Mouse (Mus musculus) liver, postnatal 0 days (tissue): Measurements from ENCODE around the gene Mks1. TPM values are rescaled to one million over a fixed set of nuclear protein-coding genes. Genes with fewer than 3 reads are reported as not detected.
A peak's percentile ranks its signal among the peaks of the same experiment; 100 is the strongest.

Source experiments
- ATAC-seq: fragments of 200-750 bp; cut with Nextera tagmentation; 2 replicates; pipeline ENCODE4 v1.8.0; 2017; ENCODE audit warnings: mild to moderate bottlenecking, moderate library complexity
- DNase-seq: peaks from one replicate; pipeline ENCODE4 v3.0.0-alpha.2; 2016
- H3K27ac ChIP-seq: fragments of 300-500 bp; sonication (generic); 2 replicates; pipeline ENCODE4 v1.5.1; 2014; ENCODE audit warnings: antibody characterized with exemption, moderate library complexity, mild to moderate bottlenecking, low read depth
- H3K27me3 ChIP-seq: fragments of 300-500 bp; sonication (generic); 2 replicates; pipeline ENCODE4 v1.6.1; 2014; ENCODE audit warnings: low read length, control low read depth, mixed read lengths; ENCODE audit not compliant: insufficient read depth
- H3K36me3 ChIP-seq: fragments of 300-500 bp; sonication (generic); replicated peaks from 2 replicates; pipeline ENCODE4 v1.6.1; 2014; ENCODE audit warnings: mild to moderate bottlenecking, control low read depth, low read length, moderate library complexity, mixed read lengths; ENCODE audit not compliant: insufficient read depth
- H3K4me1 ChIP-seq: fragments of 300-500 bp; sonication (generic); 2 replicates; pipeline ENCODE4 v1.6.1; 2014; ENCODE audit warnings: antibody characterized with exemption, mild to moderate bottlenecking, control low read depth; ENCODE audit not compliant: insufficient read depth
- H3K4me2 ChIP-seq: fragments of 300-500 bp; sonication (generic); 2 replicates; pipeline ENCODE4 v1.6.1; 2014; ENCODE audit warnings: low read depth, mild to moderate bottlenecking, low read length, moderate library complexity, mixed read lengths
- H3K4me3 ChIP-seq: fragments of 300-500 bp; sonication (generic); 2 replicates; pipeline ENCODE4 v1.5.1; 2014; ENCODE audit warnings: low read depth, low read length
- H3K9ac ChIP-seq: fragments of 300-500 bp; sonication (generic); replicated peaks from 2 replicates; pipeline ENCODE4 v1.6.1; 2014; ENCODE audit warnings: mild to moderate bottlenecking, moderate library complexity
- H3K9me3 ChIP-seq: fragments of 300-500 bp; sonication (generic); 2 replicates; pipeline ENCODE4 v1.6.1; 2016; ENCODE audit warnings: mild to moderate bottlenecking, control low read depth, low read length, mixed read lengths
- CTCF ChIP-seq: sonication (generic); IDR thresholded peaks from 2 replicates; pipeline ENCODE4 v1.5.1; 2016; ENCODE audit warnings: antibody characterized with exemption, low read depth
- EP300 ChIP-seq: IDR thresholded peaks from 2 replicates; pipeline ENCODE4 v1.6.1; 2016; ENCODE audit warnings: antibody characterized with exemption, low read depth, mild to moderate bottlenecking
- WGBS: fragments of 180-500 bp; shearing (Covaris S2); extraction: QIAGEN DNeasy Blood & Tissue Kit; methylation state at CpG from one replicate; pipeline ENCODE4 v1.1.7; 2014; ENCODE audit not compliant: insufficient replicate concordance; 5-methylcytosine and 5-hydroxymethylcytosine counted together
- polyA plus RNA-seq: library from polyadenylated mRNA; unstranded; fragments of >200 nt; fragmentation: Nextera tagmentation; extraction: Ambion mirVana; gene quantifications from 2 replicates; pipeline ENCODE4 v1.2.1, GENCODE M21; 2015

Mks1 gene
- polyA plus RNA-seq, 1 experiment from 2014 or later = 1.4 TPM

GRCm38 (mm10) chr11:87816707-87817442 lies 36.1 kb upstream of the Mks1 start:
- no peaks in the 10 kb centered on the region for H3K36me3 ChIP-seq
- ATAC-seq (no peak), DNase-seq (peak; percentile 41)
- peaks cover 9% of the 10 kb centered on the region for H3K27me3 ChIP-seq
- peak overlapping the region; percentile 21; the same call in 1 of the 2 replicates for H3K4me3 ChIP-seq
- TF ChIP-seq CTCF = peak; percentile 74
- no peak for TF ChIP-seq EP300
- H3K4me2 ChIP-seq = peak overlapping the region; percentile 64
- 5% methylated on average over 31 of the region's 31 CpGs for WGBS
- H3K9ac ChIP-seq = no peak overlapping the region
- H3K27ac ChIP-seq = no peak overlapping the region
- H3K4me1 ChIP-seq = no peaks in the 10 kb centered on the region
- H3K9me3 ChIP-seq = no peaks in the 10 kb centered on the region

DNA sequence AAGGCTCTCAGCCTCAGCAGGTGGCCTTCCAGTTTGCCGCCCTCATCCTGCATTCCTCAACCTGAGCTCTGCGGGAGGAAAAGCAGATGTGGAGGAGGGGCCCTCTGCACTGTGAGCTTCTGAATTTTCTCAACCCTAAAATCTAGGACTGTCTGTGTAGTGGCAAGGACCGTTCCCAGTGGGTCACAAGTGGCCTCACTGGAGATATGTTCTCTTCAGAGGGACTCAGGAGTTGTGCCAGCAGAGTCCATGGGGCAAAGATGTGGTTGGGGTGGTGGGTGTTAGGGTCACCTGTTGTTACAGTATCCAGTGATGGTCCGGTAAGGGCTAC lies 35.6 kb upstream of the Mks1 start:
- ATAC-seq = no peak
- Histone ChIP-seq H3K9me3 (no peaks in the 10 kb centered on the region), H3K9ac (no peak overlapping the region), H3K4me2 (peak overlapping the region; percentile 64), H3K36me3 (no peaks in the 10 kb centered on the region), H3K4me3 (peak overlapping the region; percentile 21; the same call in 1 of the 2 replicates), H3K27ac (no peak overlapping the region), H3K4me1 (no peaks in the 10 kb centered on the region), H3K27me3 (peaks cover 9% of the 10 kb centered on the region)
- WGBS = 33% methylated on average over 4 of the region's 4 CpGs
- DNase-seq = no peak
- TF ChIP-seq CTCF (no peak), EP300 (no peak)

- Histone ChIP-seq H3K4me3 (no peak overlapping the region), H3K36me3 (no peaks in the 10 kb centered on the region), H3K9ac (no peak overlapping the region), H3K9me3 (no peaks in the 10 kb centered on the region), H3K4me2 (no peak overlapping the region), H3K27me3 (peaks cover 4% of the 10 kb centered on the region; the same call in 1 of the 2 replicates), H3K27ac (no peak overlapping the region), H3K4me1 (no peaks in the 10 kb centered on the region)
- DNase-seq (no peak), ATAC-seq (no peak)
- 55% methylated on average over 5 of the region's 5 CpGs for WGBS
- TF ChIP-seq EP300 (no peak), CTCF (no peak)
Measured at GRCm38 (mm10) chr11:87821502-87821901, 31.5 kb upstream of the Mks1 start.

DNA sequence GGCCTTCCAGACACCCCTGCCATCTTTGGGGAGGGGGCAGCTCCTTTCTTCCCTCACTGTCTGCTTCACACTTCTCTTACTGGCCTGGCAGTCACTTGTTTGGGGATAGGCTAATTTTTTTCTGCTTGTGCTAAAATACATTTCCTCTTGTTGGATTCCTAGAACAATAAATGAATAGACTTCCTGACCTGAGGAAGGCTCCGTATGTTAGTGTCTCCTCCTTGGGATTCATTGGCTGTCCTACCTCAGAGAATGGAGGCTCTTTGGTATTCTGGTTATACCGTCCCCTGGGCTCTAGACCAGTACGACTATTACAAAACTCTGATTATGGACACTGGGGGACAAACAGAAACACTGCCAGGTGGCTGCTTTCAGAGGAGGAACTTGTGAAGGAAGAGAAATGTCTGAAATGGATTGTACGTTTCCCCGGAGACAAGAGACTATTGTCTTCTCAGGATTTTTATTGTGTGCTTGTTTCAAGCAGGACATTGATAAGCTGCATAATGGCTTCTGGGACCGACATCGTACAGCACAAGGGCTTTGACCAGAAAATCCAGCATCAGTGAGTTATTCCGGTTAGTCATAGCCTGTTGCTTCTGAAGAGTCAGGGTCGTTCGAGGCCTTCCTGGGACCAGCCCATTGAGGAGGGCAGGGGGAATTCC lies 24.6 kb upstream of the Mks1 start, which contains the start of gene Lpo:
Gene Lpo (minus strand): TSS at position 51 of the 662 bp plus-strand sequence.
- no peak for TF ChIP-seq CTCF
- no peak for TF ChIP-seq EP300
- no peak within 1 kb of the TSS for H3K27ac ChIP-seq
- 63% methylated on average over 10 of the region's 10 CpGs for WGBS
- H3K9ac ChIP-seq = no peak within 1 kb of the TSS
- ATAC-seq (no peak), DNase-seq (no peak)
- H3K4me3 ChIP-seq = no peak within 1 kb of the TSS
- H3K4me2 ChIP-seq = no peak within 1 kb of the TSS
- H3K36me3 ChIP-seq = no peaks in the 10 kb centered on the region
- H3K4me1 ChIP-seq = no peaks in the 10 kb centered on the region
- no peaks in the 10 kb centered on the region for H3K9me3 ChIP-seq
- no peaks in the 10 kb centered on the region for H3K27me3 ChIP-seq

DNA sequence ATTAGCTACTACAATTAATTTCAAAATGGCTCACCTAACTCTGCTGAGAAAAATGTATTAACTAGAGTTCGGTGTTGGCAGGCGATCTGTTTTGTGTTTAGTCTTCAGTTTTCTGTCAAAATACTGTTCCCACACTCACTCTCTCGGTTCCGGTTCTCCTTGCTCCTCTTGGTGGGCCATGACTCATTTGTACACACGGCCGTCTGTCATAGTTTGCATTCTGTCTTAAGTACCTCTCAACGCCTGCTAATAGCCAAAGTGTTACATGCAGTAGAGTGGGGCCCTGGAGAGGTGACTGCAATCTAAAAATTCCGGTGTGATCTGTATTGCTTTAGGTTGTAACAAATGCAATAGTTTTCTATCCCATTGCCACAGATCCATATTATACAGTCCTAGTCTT lies 12.3 kb upstream of the Mks1 start:
- no peaks in the 10 kb centered on the region for H3K9me3 ChIP-seq
- ATAC-seq (no peak), DNase-seq (no peak)
- WGBS = 81% methylated on average over 8 of the region's 8 CpGs
- H3K27ac ChIP-seq = no peak overlapping the region
- no peak overlapping the region for H3K4me2 ChIP-seq
- no peaks in the 10 kb centered on the region for H3K27me3 ChIP-seq
- TF ChIP-seq EP300 (no peak), CTCF (no peak)
- no peak overlapping the region for H3K9ac ChIP-seq
- H3K4me1 ChIP-seq = no peaks in the 10 kb centered on the region
- H3K4me3 ChIP-seq = no peak overlapping the region
- H3K36me3 ChIP-seq = no peaks in the 10 kb centered on the region

DNA sequence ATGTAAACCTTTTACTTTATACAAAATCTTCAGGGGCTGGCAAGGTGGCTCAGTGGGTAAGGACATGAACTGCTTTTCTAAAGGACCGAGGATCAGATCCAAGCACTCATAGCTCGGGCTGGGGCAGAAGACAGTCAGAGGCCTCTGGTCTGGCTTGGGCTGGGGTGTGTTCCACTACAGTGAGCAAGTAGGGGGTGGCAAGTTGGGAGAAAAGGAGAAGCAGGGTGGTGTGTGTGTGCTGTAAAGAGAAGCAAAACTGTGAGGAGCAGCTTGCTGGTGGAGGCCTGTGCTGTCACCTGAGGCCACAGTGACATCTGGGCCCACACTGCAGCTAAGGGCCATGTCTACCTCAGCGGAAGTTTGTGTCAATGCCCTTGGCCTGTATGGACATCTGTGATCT lies 11.6 kb upstream of the Mks1 start:
- TF ChIP-seq EP300 = no peak
- TF ChIP-seq CTCF = no peak
- WGBS = 64% methylated on average over 3 of the region's 3 CpGs

More for the DNA sequence above, 11.6 kb upstream of the Mks1 start:
- Histone ChIP-seq H3K4me2 (no peak overlapping the region), H3K36me3 (no peaks in the 10 kb centered on the region), H3K9me3 (no peaks in the 10 kb centered on the region), H3K9ac (no peak overlapping the region), H3K4me1 (no peaks in the 10 kb centered on the region), H3K4me3 (no peak overlapping the region), H3K27me3 (no peaks in the 10 kb centered on the region), H3K27ac (no peak overlapping the region)
- DNase-seq (no peak), ATAC-seq (no peak)
